In the genomic region with DNA sequence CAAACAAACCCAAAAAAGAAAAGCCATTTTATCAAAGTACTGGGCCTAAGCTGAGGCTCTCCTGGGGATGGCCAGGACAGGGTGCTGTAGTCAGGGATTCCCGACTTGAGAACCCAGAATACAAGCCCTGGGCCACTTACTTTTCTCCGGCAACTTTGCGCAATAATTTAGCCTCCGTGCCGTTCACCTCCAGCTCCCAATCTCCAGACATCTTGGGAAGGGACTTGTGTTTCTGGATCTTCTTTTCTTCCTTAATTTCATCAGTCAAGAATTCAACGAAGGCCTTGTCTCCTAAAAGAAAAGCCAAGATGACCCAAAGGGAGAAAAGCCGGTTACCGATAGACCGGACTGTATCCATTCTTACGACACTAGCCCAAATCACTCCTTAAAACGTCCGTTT, we compare ENCODE assay signal across 9 mouse cellular contexts. TPM values are rescaled to one million over a fixed set of nuclear protein-coding genes. Genes with fewer than 3 reads are reported as not detected.
A peak's percentile ranks its signal among the peaks of the same experiment; 100 is the strongest.
DNase-seq lines count a peak whose midpoint lies in the region; ATAC-seq and TF ChIP-seq lines count a peak whose summit lies in the region.
"Had no signal": no experiment of that assay in that cellular context is flagged by ENCODE, and none has a peak within 500 bp of the region (broad histone marks: within the 10 kb centered on the region; RNA-seq: fewer than 3 reads in every experiment).

No protein-coding gene starts in this region.

- TF ChIP-seq CTCF in intestine, postnatal 0 days (IDR thresholded peaks at IDR 0.05; ENCODE audit: low read depth), result no peak

- no peak for ATAC-seq in lung, embryonic 16.5 days (ENCODE audit: low read depth)
- no peak for ATAC-seq in embryonic facial prominence, embryonic 12.5 days (ENCODE audit: insufficient number of reproducible peaks, insufficient read depth, low FRiP score, low TSS enrichment)
- ATAC-seq in intestine, postnatal 0 days, result no peak
- ATAC-seq in neural tube, embryonic 15.5 days (ENCODE audit: low FRiP score), result no peak

- H3K27me3 ChIP-seq in lung, embryonic 16.5 days (ENCODE audit: control insufficient read depth, insufficient read depth, low read depth, low read length), result no peaks in the 10 kb centered on the region
- H3K27me3 ChIP-seq in embryonic facial prominence, embryonic 12.5 days, result no peaks in the 10 kb centered on the region
- no peaks in the 10 kb centered on the region for H3K27me3 ChIP-seq in intestine, postnatal 0 days (replicated peaks; ENCODE audit: control insufficient read depth, insufficient read depth, low read length)
- no peaks in the 10 kb centered on the region for H3K27me3 ChIP-seq in neural tube, embryonic 15.5 days (replicated peaks)

- H3K4me2 ChIP-seq in lung, embryonic 16.5 days (ENCODE audit: low read depth, low read length), result peak overlapping the region; percentile 80
- H3K4me2 ChIP-seq in embryonic facial prominence, embryonic 12.5 days (replicated peaks), result peak overlapping the region; percentile 69
- H3K4me2 ChIP-seq in intestine, postnatal 0 days (replicated peaks; ENCODE audit: low read depth), result peak overlapping the region; percentile 87
- peak overlapping the region; percentile 69 for H3K4me2 ChIP-seq in neural tube, embryonic 15.5 days

- peak overlapping the region; percentile 91 for H3K9ac ChIP-seq in lung, embryonic 16.5 days (ENCODE audit: low read length)
- peak overlapping the region; percentile 96 for H3K9ac ChIP-seq in embryonic facial prominence, embryonic 12.5 days
- peak overlapping the region; percentile 82 for H3K9ac ChIP-seq in intestine, postnatal 0 days (ENCODE audit: low read depth, low read length)
- H3K9ac ChIP-seq in neural tube, embryonic 15.5 days (replicated peaks), result peak overlapping the region; percentile 93

- H3K27ac ChIP-seq in lung, embryonic 16.5 days (ENCODE audit: low read length), result no peak overlapping the region
- no peak overlapping the region for H3K27ac ChIP-seq in embryonic facial prominence, embryonic 12.5 days
- H3K27ac ChIP-seq in intestine, postnatal 0 days (ENCODE audit: low read depth, low read length), result peak overlapping the region; percentile 50; the same call in 1 of the 2 replicates
- H3K27ac ChIP-seq in neural tube, embryonic 15.5 days (replicated peaks), result no peak overlapping the region

- intact Hi-C loops in gastrocnemius, postnatal 36 days (cut with DNase I), result no loop called here

- DNase-seq in lung, postnatal 10 days, result no peak
- no peak for DNase-seq in gastrocnemius, postnatal 36 days
- no peak for DNase-seq in layer of hippocampus, adult 9-10 months (ENCODE audit: low spot score)
- DNase-seq in testis, postnatal 10 days (ENCODE audit: low spot score), result no peak
- DNase-seq: cerebellum, adult 9-11 months had no signal

- H3K9me3 ChIP-seq in lung, embryonic 16.5 days (ENCODE audit: control insufficient read depth, low read length), result no peaks in the 10 kb centered on the region
- H3K9me3 ChIP-seq in embryonic facial prominence, embryonic 12.5 days, result no peaks in the 10 kb centered on the region
- H3K9me3 ChIP-seq in intestine, postnatal 0 days (ENCODE audit: control insufficient read depth), result no peaks in the 10 kb centered on the region
- H3K9me3 ChIP-seq in neural tube, embryonic 15.5 days (replicated peaks), result no peaks in the 10 kb centered on the region

- WGBS in lung, embryonic 16.5 days, result 4% methylated on average over 12 of the region's 12 CpGs
- WGBS in embryonic facial prominence, embryonic 12.5 days, result 7% methylated on average over 12 of the region's 12 CpGs
- 3% methylated on average over 12 of the region's 12 CpGs for WGBS in intestine, postnatal 0 days
- WGBS in neural tube, embryonic 15.5 days, result 9% methylated on average over 12 of the region's 12 CpGs

- H3K36me3 ChIP-seq in lung, embryonic 16.5 days (ENCODE audit: control insufficient read depth, insufficient read depth, low read length), result peaks cover 27% of the 10 kb centered on the region
- peaks cover 62% of the 10 kb centered on the region for H3K36me3 ChIP-seq in embryonic facial prominence, embryonic 12.5 days
- peaks cover 52% of the 10 kb centered on the region for H3K36me3 ChIP-seq in intestine, postnatal 0 days (ENCODE audit: control insufficient read depth, insufficient read depth)
- peaks cover 68% of the 10 kb centered on the region for H3K36me3 ChIP-seq in neural tube, embryonic 15.5 days

- peaks cover 9% of the 10 kb centered on the region for H3K4me1 ChIP-seq in lung, embryonic 16.5 days (replicated peaks; ENCODE audit: control insufficient read depth, insufficient read depth, low read length)
- H3K4me1 ChIP-seq in embryonic facial prominence, embryonic 12.5 days, result peaks cover 6% of the 10 kb centered on the region; the same call in 1 of the 2 replicates
- no peaks in the 10 kb centered on the region for H3K4me1 ChIP-seq in intestine, postnatal 0 days (replicated peaks; ENCODE audit: control insufficient read depth, insufficient read depth, low read length)
- H3K4me1 ChIP-seq in neural tube, embryonic 15.5 days, result peaks cover 17% of the 10 kb centered on the region

- H3K4me3 ChIP-seq in lung, embryonic 16.5 days (ENCODE audit: low read length), result peak overlapping the region; percentile 93
- H3K4me3 ChIP-seq in embryonic facial prominence, embryonic 12.5 days, result peak overlapping the region; percentile 100
- H3K4me3 ChIP-seq in intestine, postnatal 0 days (ENCODE audit: low read depth, low read length), result peak overlapping the region; percentile 94
- peak overlapping the region; percentile 99 for H3K4me3 ChIP-seq in neural tube, embryonic 15.5 days (replicated peaks)

RNA-seq across cellular contexts. Expression of gene C1qbp, which starts 0.8 kb away (rescaled TPM):
- polyA plus RNA-seq in lung, embryonic 16.5 days (2015; fragmentation: Nextera tagmentation; extraction: Ambion mirVana), result 171 and 185 TPM in 2 replicates
- polyA plus RNA-seq in embryonic facial prominence, embryonic 12.5 days (2016; fragmentation: Nextera tagmentation; extraction: Ambion mirVana), result 254 and 255 TPM in 2 replicates
- 137 and 145 TPM in 2 replicates for polyA plus RNA-seq in intestine, postnatal 0 days (2015; fragmentation: Nextera tagmentation; extraction: Ambion mirVana)
- polyA plus RNA-seq in neural tube, embryonic 15.5 days (2015; fragmentation: Nextera tagmentation; extraction: Ambion mirVana), result 180 and 217 TPM in 2 replicates
- 100 to 1,000 TPM in 1 of 2 experiments, 10 to 100 TPM in 1; 96.4 to 119 TPM for total RNA-seq in gastrocnemius, postnatal 36 days (2021)

RNA-seq across cellular contexts. Expression of gene Rpain, which starts 12.0 kb away (rescaled TPM):
- polyA plus RNA-seq in lung, embryonic 16.5 days (2015; fragmentation: Nextera tagmentation; extraction: Ambion mirVana), result 72.3 and 84.9 TPM in 2 replicates
- 71.3 and 73.8 TPM in 2 replicates for polyA plus RNA-seq in embryonic facial prominence, embryonic 12.5 days (2016; fragmentation: Nextera tagmentation; extraction: Ambion mirVana)
- 42.8 and 49.3 TPM in 2 replicates for polyA plus RNA-seq in intestine, postnatal 0 days (2015; fragmentation: Nextera tagmentation; extraction: Ambion mirVana)
- polyA plus RNA-seq in neural tube, embryonic 15.5 days (2015; fragmentation: Nextera tagmentation; extraction: Ambion mirVana), result 71.3 and 78.8 TPM in 2 replicates
- 10 to 100 TPM; 11.2 to 13.7 TPM for total RNA-seq in gastrocnemius, postnatal 36 days (2021)

RNA-seq across cellular contexts. Expression of gene Nup88, which starts 12.3 kb away (rescaled TPM):
- 121 and 130 TPM in 2 replicates for polyA plus RNA-seq in lung, embryonic 16.5 days (2015; fragmentation: Nextera tagmentation; extraction: Ambion mirVana)
- 134 TPM in 2 replicates for polyA plus RNA-seq in embryonic facial prominence, embryonic 12.5 days (2016; fragmentation: Nextera tagmentation; extraction: Ambion mirVana)
- polyA plus RNA-seq in intestine, postnatal 0 days (2015; fragmentation: Nextera tagmentation; extraction: Ambion mirVana), result 35.8 and 37.3 TPM in 2 replicates
- 108 and 109 TPM in 2 replicates for polyA plus RNA-seq in neural tube, embryonic 15.5 days (2015; fragmentation: Nextera tagmentation; extraction: Ambion mirVana)
- 10 to 100 TPM; 26.5 to 32.2 TPM for total RNA-seq in gastrocnemius, postnatal 36 days (2021)

RNA-seq across cellular contexts. Expression of gene Dhx33, which starts 22.2 kb away (rescaled TPM):
- 16.3 and 16.5 TPM in 2 replicates for polyA plus RNA-seq in lung, embryonic 16.5 days (2015; fragmentation: Nextera tagmentation; extraction: Ambion mirVana)
- 27.2 TPM in 2 replicates for polyA plus RNA-seq in embryonic facial prominence, embryonic 12.5 days (2016; fragmentation: Nextera tagmentation; extraction: Ambion mirVana)
- polyA plus RNA-seq in intestine, postnatal 0 days (2015; fragmentation: Nextera tagmentation; extraction: Ambion mirVana), result 3.5 and 3.6 TPM in 2 replicates
- 12.3 and 13.5 TPM in 2 replicates for polyA plus RNA-seq in neural tube, embryonic 15.5 days (2015; fragmentation: Nextera tagmentation; extraction: Ambion mirVana)
- 1 to 10 TPM; 6.5 to 8.0 TPM for total RNA-seq in gastrocnemius, postnatal 36 days (2021)

RNA-seq across cellular contexts. Expression of gene Mis12, which starts 37.4 kb away (rescaled TPM):
- polyA plus RNA-seq in lung, embryonic 16.5 days (2015; fragmentation: Nextera tagmentation; extraction: Ambion mirVana), result 47.4 and 52.0 TPM in 2 replicates
- 57.5 and 58.0 TPM in 2 replicates for polyA plus RNA-seq in embryonic facial prominence, embryonic 12.5 days (2016; fragmentation: Nextera tagmentation; extraction: Ambion mirVana)
- polyA plus RNA-seq in intestine, postnatal 0 days (2015; fragmentation: Nextera tagmentation; extraction: Ambion mirVana), result 10.3 and 11.2 TPM in 2 replicates
- 29.8 and 34.2 TPM in 2 replicates for polyA plus RNA-seq in neural tube, embryonic 15.5 days (2015; fragmentation: Nextera tagmentation; extraction: Ambion mirVana)
- 1 to 10 TPM; 3.3 to 4.0 TPM for total RNA-seq in gastrocnemius, postnatal 36 days (2021)
